Mouse (Mus musculus) kidney, adult 2 months (tissue): Measurements from ENCODE around the gene Lsm10. TPM values are rescaled to one million over a fixed set of nuclear protein-coding genes. Genes with fewer than 3 reads are reported as not detected.

ENCODE experiments used
- DNase-seq: peaks from one replicate; pipeline ENCODE4 v3.0.0; 2021
- H3K27ac ChIP-seq: fragments of 200-500 bp; 2 replicates; pipeline ENCODE4 v1.5.1; 2012; ENCODE audit warnings: low read depth, low read length, control low read depth, inconsistent platforms; ENCODE audit not compliant: insufficient read depth
- H3K27me3 ChIP-seq: fragments of 200-500 bp; replicated peaks from 2 replicates; pipeline ENCODE4 v1.6.1; 2012; ENCODE audit warnings: mild to moderate bottlenecking, moderate library complexity, low read length, inconsistent platforms; ENCODE audit not compliant: control insufficient read depth, insufficient read depth
- H3K36me3 ChIP-seq: fragments of 200-500 bp; 2 replicates; pipeline ENCODE4 v1.6.1; 2012; ENCODE audit warnings: mild to moderate bottlenecking, moderate library complexity, low read length, inconsistent platforms; ENCODE audit not compliant: control insufficient read depth, insufficient read depth
- H3K4me1 ChIP-seq: fragments of 200-500 bp; 2 replicates; pipeline ENCODE4 v1.6.1; 2011; ENCODE audit warnings: low read length; ENCODE audit not compliant: control insufficient read depth, insufficient read depth
- H3K4me3 ChIP-seq: fragments of 200-500 bp; 2 replicates; pipeline ENCODE4 v1.5.1; 2011; ENCODE audit warnings: mild to moderate bottlenecking, low read depth, low read length, control low read depth; ENCODE audit not compliant: insufficient read depth
- CTCF ChIP-seq: fragments of 200-500 bp; conservative IDR thresholded peaks from 2 replicates; pipeline ENCODE4 v1.5.1; 2011; ENCODE audit warnings: low read depth, mild to moderate bottlenecking, control low read depth, low read length, moderate library complexity, mixed read lengths; ENCODE audit not compliant: insufficient read depth, insufficient read length
- POLR2A ChIP-seq: fragments of 200-500 bp; IDR thresholded peaks from one replicate; pipeline ENCODE4 v1.6.1; 2011; ENCODE audit warnings: low read depth, low read length, control low read depth
- WGBS: fragments of 180-500 bp; shearing (Covaris S2); methylation state at CpG from one replicate; pipeline ENCODE4 v1.1.7; 2018; 5-methylcytosine and 5-hydroxymethylcytosine counted together
- polyA plus RNA-seq: library from polyadenylated mRNA; depleted of rRNA; stranded (reverse); fragments of >200 nt; gene quantifications from 2 replicates; pipeline ENCODE4 v1.2.3, GENCODE M21; 2012

Gene Lsm10
- polyA plus RNA-seq, 1 experiment, result 36.5 TPM

DNA sequence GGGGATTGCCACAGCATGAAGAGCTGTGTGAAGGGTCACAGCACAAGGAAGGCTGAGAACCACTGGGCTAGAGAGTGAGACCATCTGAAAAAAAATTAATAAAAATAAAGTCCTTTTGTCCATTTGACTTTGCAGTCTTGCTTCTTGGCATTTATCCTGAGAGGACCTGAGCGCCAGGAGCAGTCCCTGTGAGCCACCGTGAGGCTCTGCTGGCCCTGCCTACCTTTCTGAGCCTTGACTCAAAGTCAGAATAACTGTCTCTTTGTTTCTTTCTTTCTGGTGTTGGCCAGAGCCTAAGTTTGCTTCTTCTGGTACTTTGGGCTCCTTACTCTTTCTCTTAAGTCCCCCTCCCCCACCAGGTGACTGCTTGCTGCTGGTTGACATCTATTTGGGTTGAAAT, 24.1 kb downstream of the Lsm10 start:
- H3K4me3 ChIP-seq, result no peak overlapping the region
- WGBS, result 76% methylated on average over 2 of the region's 2 CpGs

DNA sequence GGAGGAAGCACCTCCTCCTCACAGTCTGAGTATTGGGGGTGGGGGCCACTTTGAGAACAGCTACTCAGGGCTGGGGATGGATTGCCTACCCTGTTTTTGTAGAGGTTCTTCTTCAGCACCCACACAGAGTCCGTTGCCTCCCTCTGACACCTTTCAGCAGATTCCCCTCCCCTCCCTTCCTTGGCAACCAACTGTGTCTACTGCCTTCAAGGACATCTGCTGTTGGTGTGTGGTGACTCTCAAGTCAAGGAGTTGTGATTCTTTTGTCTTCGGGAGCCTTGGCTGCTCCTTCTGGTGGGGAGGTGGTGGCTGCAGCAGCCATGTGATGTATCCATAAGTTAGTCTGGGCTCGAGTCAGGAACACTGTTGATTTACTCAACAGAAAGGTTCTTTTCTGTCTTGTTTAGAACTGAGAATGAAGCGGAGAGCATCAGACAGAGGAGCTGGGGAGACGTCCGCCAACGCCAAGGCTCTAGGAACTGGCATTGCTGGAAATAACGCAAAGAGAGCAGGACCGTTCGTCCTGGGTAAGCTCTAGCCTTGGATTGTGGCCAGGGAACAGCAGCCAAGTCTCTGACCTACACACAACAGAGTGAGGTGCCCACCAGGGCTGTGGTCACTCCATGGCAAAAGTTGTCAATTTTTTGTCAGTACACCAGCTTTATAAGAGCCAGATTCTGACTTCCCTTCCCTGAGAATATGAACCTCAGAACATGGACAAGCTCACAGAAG, 27.1 kb downstream of the Lsm10 start:
- H3K4me1 ChIP-seq, result 0 out of 2 replicates have a peak, but pooled peaks cover 3% of the 10 kb centered on the region
- TF ChIP-seq POLR2A, result no peak
- no peak for TF ChIP-seq CTCF
- H3K4me3 ChIP-seq, result no peak overlapping the region
- H3K27me3 ChIP-seq, result no peaks in the 10 kb centered on the region
- 67% methylated on average over 10 of the region's 10 CpGs for WGBS
- DNase-seq, result no peak
- no peak overlapping the region for H3K27ac ChIP-seq
- no peaks in the 10 kb centered on the region; the same call in 1 of the 2 replicates for H3K36me3 ChIP-seq

More for the DNA sequence above, 24.1 kb downstream of the Lsm10 start:
- Histone ChIP-seq H3K36me3 (no peaks in the 10 kb centered on the region; the same call in 1 of the 2 replicates), H3K27ac (no peak overlapping the region), H3K4me1 (peaks cover 10% of the 10 kb centered on the region), H3K27me3 (no peaks in the 10 kb centered on the region)
- TF ChIP-seq POLR2A, result no peak
- TF ChIP-seq CTCF, result no peak
- DNase-seq, result no peak

DNA sequence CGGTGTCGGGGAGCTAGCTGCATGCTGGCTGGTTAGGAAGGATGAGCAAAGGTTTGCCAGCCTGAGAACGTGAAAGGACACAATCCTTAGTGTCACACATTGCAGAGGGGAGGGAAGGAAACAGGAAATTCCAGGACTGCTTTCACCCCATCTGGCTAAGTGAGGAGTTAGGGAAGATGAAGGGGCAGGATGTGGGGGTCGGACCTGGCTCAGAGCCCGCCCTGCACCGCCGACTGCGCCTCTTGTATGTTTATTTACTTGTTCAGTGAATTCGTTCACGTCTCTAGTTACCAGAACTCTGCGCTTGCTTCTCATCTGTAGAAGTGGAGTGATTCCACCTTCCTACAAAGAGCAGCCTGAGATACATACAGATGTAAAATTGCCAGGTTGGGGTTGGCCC, 34.1 kb downstream of the Lsm10 start:
- TF ChIP-seq CTCF (no peak), POLR2A (no peak)
- 48% methylated on average over 11 of the region's 11 CpGs for WGBS
- Histone ChIP-seq H3K27me3 (no peaks in the 10 kb centered on the region), H3K27ac (peak overlapping the region; percentile 46), H3K36me3 (peaks cover 1% of the 10 kb centered on the region; the same call in 1 of the 2 replicates), H3K4me1 (no peaks in the 10 kb centered on the region; the same call in 1 of the 2 replicates), H3K4me3 (no peak overlapping the region)
- DNase-seq, result peak; percentile 62

DNA sequence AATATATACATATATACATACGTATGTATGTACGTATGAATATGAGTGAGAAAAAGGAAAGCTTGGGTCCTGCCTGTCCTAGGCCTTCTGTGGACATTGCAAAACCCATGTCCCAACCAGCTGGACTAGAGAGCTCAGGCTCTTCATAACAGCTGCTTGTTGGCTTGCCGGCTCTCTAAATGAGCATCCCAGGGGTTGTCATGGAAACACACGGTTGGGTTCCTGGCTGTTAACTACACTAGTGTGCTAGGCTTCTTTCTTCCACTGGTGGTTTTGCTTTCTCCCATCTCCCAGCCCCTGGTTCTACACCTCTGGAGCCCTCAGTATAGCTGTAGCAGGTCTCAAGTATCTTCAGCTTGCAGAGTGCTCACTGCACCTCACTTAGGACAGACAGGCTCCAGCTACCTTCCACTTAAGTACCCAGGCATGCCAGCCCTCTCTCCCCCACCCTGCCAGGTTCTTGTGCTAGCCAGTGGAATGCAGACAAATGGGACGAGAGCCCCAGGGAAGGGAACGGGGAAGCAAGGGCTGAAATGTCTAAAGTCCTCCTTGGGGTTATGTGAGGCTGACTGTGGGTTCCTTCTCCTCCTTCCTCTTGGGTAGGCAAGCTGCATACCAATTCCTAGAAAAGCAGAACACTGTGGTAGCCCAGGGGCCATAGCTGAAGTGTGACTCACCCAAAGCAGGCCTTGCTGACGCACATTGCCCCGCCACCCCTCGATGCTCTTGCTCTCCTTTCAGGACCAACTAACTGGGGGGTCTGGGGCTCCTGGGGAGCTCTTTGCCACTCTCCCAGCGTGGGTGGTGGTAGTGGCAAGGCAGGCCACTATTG, 35.1 kb downstream of the Lsm10 start:
- Histone ChIP-seq H3K27ac (peak overlapping the region; percentile 70), H3K4me3 (no peak overlapping the region), H3K27me3 (no peaks in the 10 kb centered on the region), H3K4me1 (no peaks in the 10 kb centered on the region; the same call in 1 of the 2 replicates), H3K36me3 (peaks cover 1% of the 10 kb centered on the region; the same call in 1 of the 2 replicates)
- TF ChIP-seq CTCF, result no peak
- no peak for TF ChIP-seq POLR2A
- WGBS, result 40% methylated on average over 10 of the region's 10 CpGs
- DNase-seq, result peak; percentile 79

DNA sequence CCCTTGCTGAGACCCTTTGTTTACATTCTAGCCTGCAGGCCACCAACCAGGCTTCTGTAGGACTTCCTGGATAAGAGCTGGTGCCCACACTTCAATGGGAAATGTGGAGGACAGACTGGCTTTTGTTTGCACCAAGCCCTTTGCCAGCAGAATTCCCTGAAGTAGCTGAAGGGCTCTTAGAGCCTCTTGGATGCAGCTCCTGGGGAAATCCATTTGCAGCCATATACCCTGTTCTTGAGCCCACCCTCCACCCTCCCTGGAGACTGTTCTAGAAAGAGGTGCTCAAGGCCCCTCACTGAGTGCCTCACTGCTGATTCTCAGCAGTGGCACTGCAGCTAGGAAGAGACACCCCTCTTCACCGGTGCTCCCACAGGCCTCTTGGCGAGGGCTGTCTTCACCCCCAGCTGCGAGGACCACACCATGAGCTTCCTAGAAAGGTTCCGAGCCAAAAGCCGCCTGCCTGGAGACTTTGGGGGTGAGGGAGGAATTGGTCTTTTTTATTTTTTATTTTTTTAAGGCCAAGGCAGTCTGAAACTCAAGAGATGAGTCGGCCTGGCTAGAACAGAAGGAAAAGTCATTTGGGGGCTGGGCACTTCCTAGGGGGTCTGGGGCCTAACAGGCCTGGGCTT, 36.3 kb downstream of the Lsm10 start:
- no peaks in the 10 kb centered on the region; the same call in 1 of the 2 replicates for H3K4me1 ChIP-seq
- TF ChIP-seq POLR2A, result no peak
- TF ChIP-seq CTCF, result no peak
- H3K27ac ChIP-seq, result peak overlapping the region; percentile 70
- DNase-seq, result no peak
- no peaks in the 10 kb centered on the region for H3K27me3 ChIP-seq
- no peak overlapping the region for H3K4me3 ChIP-seq
- peaks cover 3% of the 10 kb centered on the region; the same call in 1 of the 2 replicates for H3K36me3 ChIP-seq
- 70% methylated on average over 6 of the region's 6 CpGs for WGBS

DNA sequence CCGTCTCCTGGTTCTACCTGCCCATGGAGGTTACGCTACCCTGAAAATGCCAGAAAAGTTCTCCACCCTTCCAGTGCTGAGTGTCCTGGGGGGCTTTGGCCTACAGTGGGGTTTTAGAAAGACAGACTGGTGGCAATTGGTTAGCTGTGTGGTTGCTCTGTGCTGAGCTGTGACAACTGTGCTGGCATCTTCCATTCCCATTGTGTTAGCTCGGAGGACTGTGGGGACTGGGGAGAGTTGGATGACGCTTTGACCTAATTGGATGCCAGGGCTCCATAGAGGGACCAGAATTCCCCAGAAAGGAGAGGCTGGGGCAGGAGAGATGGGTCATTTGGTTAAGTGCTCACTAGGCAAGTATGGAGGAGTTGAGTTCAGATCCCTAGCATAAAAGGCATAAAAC, 37.8 kb downstream of the Lsm10 start:
- no peak overlapping the region for H3K27ac ChIP-seq
- no peaks in the 10 kb centered on the region for H3K27me3 ChIP-seq
- H3K4me1 ChIP-seq, result no peaks in the 10 kb centered on the region; the same call in 1 of the 2 replicates
- TF ChIP-seq POLR2A, result no peak
- 93% methylated on average over 4 of the region's 4 CpGs for WGBS
- DNase-seq, result no peak
- H3K4me3 ChIP-seq, result no peak overlapping the region
- peaks cover 3% of the 10 kb centered on the region; the same call in 1 of the 2 replicates for H3K36me3 ChIP-seq
